Mouse (Mus musculus) left cerebral cortex, adult 11 months (tissue): ENCODE data around the gene Psmd11.

Experiments
- DNase-seq: peaks from one replicate; pipeline ENCODE4 v3.0.0; 2022; ENCODE audit warnings: low spot score

Psmd11 gene

GRCm38 (mm10) chr11:80482347-80482746, 53.9 kb downstream of the Psmd11 start:
- no peak for DNase-seq

GRCm38 (mm10) chr11:80482921-80483320, 54.5 kb downstream of the Psmd11 start:
- no peak for DNase-seq

GRCm38 (mm10) chr11:80483536-80484067, 55.2 kb downstream of the Psmd11 start:
- no peak for DNase-seq

GRCm38 (mm10) chr11:80484191-80484791, 55.9 kb downstream of the Psmd11 start:
- peak; percentile 85 for DNase-seq

- no peak for DNase-seq
Observed at GRCm38 (mm10) chr11:80485120-80485551, 56.7 kb downstream of the Psmd11 start.

GRCm38 (mm10) chr11:80485622-80486206, 57.3 kb downstream of the Psmd11 start:
- no peak for DNase-seq

- DNase-seq: no peak
Observed at GRCm38 (mm10) chr11:80487904-80488587, 59.6 kb downstream of the Psmd11 start.

- no peak for DNase-seq
Observed at GRCm38 (mm10) chr11:80489172-80489881, 60.9 kb downstream of the Psmd11 start.

GRCm38 (mm10) chr11:80489882-80490196, 61.4 kb downstream of the Psmd11 start:
- no peak for DNase-seq

- DNase-seq: no peak
Observed at GRCm38 (mm10) chr11:80490831-80491230, 62.4 kb downstream of the Psmd11 start.

GRCm38 (mm10) chr11:80493186-80493585, 64.8 kb downstream of the Psmd11 start:
- DNase-seq: no peak

- DNase-seq: no peak
Observed at GRCm38 (mm10) chr11:80494852-80495251, 66.4 kb downstream of the Psmd11 start.

- no peak for DNase-seq
Observed at GRCm38 (mm10) chr11:80495972-80496371, 67.6 kb downstream of the Psmd11 start.

- no peak for DNase-seq
Observed at GRCm38 (mm10) chr11:80496640-80497039, 68.2 kb downstream of the Psmd11 start.

- no peak for DNase-seq
Observed at GRCm38 (mm10) chr11:80497225-80497919, 69.0 kb downstream of the Psmd11 start.

- no peak for DNase-seq
Observed at GRCm38 (mm10) chr11:80498328-80499070, 70.1 kb downstream of the Psmd11 start.

- DNase-seq: no peak
Observed at GRCm38 (mm10) chr11:80499550-80499952, 71.1 kb downstream of the Psmd11 start.

GRCm38 (mm10) chr11:80503281-80503680, 74.9 kb downstream of the Psmd11 start:
- DNase-seq: no peak

GRCm38 (mm10) chr11:80503726-80504452, 75.5 kb downstream of the Psmd11 start:
- peak; percentile 94 for DNase-seq

- DNase-seq: no peak
Observed at GRCm38 (mm10) chr11:80504519-80505385, 76.3 kb downstream of the Psmd11 start.
